Mouse (Mus musculus) ES-Bruce4 (cell line): ENCODE measurements around the gene Slc35a2. TPM values are rescaled to one million over a fixed set of nuclear protein-coding genes. Genes with fewer than 3 reads are reported as not detected.

Experiments used
- H3K27ac ChIP-seq: 2 replicates; pipeline ENCODE4 v1.5.1; 2012; ENCODE audit warnings: low read length, inconsistent platforms; ENCODE audit not compliant: insufficient read depth
- H3K27me3 ChIP-seq: 2 replicates; pipeline ENCODE4 v1.6.1; 2012; ENCODE audit warnings: mild to moderate bottlenecking, low read length, inconsistent platforms; ENCODE audit not compliant: control insufficient read depth, poor library complexity, insufficient read depth, severe bottlenecking
- H3K36me3 ChIP-seq: 2 replicates; pipeline ENCODE4 v1.6.1; 2012; ENCODE audit warnings: inconsistent platforms, mild to moderate bottlenecking, low read length, moderate library complexity; ENCODE audit not compliant: control insufficient read depth, poor library complexity, insufficient read depth, severe bottlenecking
- H3K4me1 ChIP-seq: one replicate; pipeline ENCODE4 v1.8.1; 2011; ENCODE audit warnings: low read length; ENCODE audit not compliant: control insufficient read depth, insufficient read depth
- H3K4me3 ChIP-seq: 2 replicates; pipeline ENCODE4 v1.5.1; 2011; ENCODE audit warnings: low read depth, mild to moderate bottlenecking, low read length
- H3K9ac ChIP-seq: 2 replicates; pipeline ENCODE4 v1.6.1; 2012; ENCODE audit warnings: low read depth, mild to moderate bottlenecking, inconsistent platforms; ENCODE audit not compliant: poor library complexity, severe bottlenecking
- H3K9me3 ChIP-seq: replicated peaks from 2 replicates; pipeline ENCODE4 v1.6.1; 2012; ENCODE audit warnings: mild to moderate bottlenecking, low read length, inconsistent platforms; ENCODE audit not compliant: control insufficient read depth, poor library complexity, insufficient read depth, severe bottlenecking
- CTCF ChIP-seq: IDR thresholded peaks from one replicate; pipeline ENCODE4 v1.8.1; 2011; ENCODE audit warnings: low read depth, low read length
- EP300 ChIP-seq: IDR thresholded peaks from 2 replicates; pipeline ENCODE4 v1.6.1; 2011; ENCODE audit warnings: low read depth, low read length; ENCODE audit not compliant: insufficient read depth
- POLR2A ChIP-seq: IDR thresholded peaks from one replicate; pipeline ENCODE4 v1.8.1; 2011; ENCODE audit warnings: low read length; ENCODE audit not compliant: insufficient read depth
- polyA plus RNA-seq: library from polyadenylated mRNA; stranded (reverse); fragments of >200 nt; gene quantifications from 2 replicates; pipeline ENCODE4 v1.2.4, GENCODE M21; 2011; ENCODE audit warnings: low read depth; ENCODE audit not compliant: missing spikeins, insufficient read depth, insufficient read length

The Slc35a2 gene
- polyA plus RNA-seq, 1 experiment, result 25.6 TPM

GRCm38 (mm10) chrX:7867141-7867540 is 16.7 kb upstream of the Slc35a2 start:
- no peak for TF ChIP-seq EP300
- no peak for TF ChIP-seq POLR2A
- TF ChIP-seq CTCF, result no peak
- Histone ChIP-seq H3K27me3 (no peaks in the 10 kb centered on the region), H3K9ac (no peak overlapping the region), H3K27ac (no peak overlapping the region), H3K36me3 (peaks cover 17% of the 10 kb centered on the region), H3K4me1 (no peaks in the 10 kb centered on the region), H3K4me3 (no peak overlapping the region), H3K9me3 (no peaks in the 10 kb centered on the region)

GRCm38 (mm10) chrX:7868506-7868905 is 15.3 kb upstream of the Slc35a2 start:
- TF ChIP-seq POLR2A (no peak), EP300 (no peak), CTCF (no peak)
- Histone ChIP-seq H3K4me3 (no peak overlapping the region), H3K4me1 (no peaks in the 10 kb centered on the region), H3K9me3 (no peaks in the 10 kb centered on the region), H3K36me3 (peaks cover 17% of the 10 kb centered on the region), H3K27me3 (no peaks in the 10 kb centered on the region), H3K27ac (no peak overlapping the region), H3K9ac (no peak overlapping the region)

- no peak for TF ChIP-seq CTCF
- TF ChIP-seq EP300, result no peak
- no peak for TF ChIP-seq POLR2A
Observed at GRCm38 (mm10) chrX:7869826-7870225, 14.0 kb upstream of the Slc35a2 start.

GRCm38 (mm10) chrX:7878007-7878419 is 5.8 kb upstream of the Slc35a2 start, which contains the start of gene Pim2:
TSS of gene Pim2 (plus strand) at chrX:7878262.
- TF ChIP-seq CTCF, result no peak
- Histone ChIP-seq H3K27me3 (no peaks in the 10 kb centered on the region), H3K9me3 (no peaks in the 10 kb centered on the region), H3K4me1 (no peaks in the 10 kb centered on the region), H3K4me3 (peak within 1 kb of the TSS; percentile 78), H3K36me3 (peaks cover 2% of the 10 kb centered on the region; the same call in 1 of the 2 replicates), H3K9ac (peak within 1 kb of the TSS; percentile 55), H3K27ac (no peak within 1 kb of the TSS; the same call in 1 of the 2 replicates)

More at GRCm38 (mm10) chrX:7869826-7870225, 14.0 kb upstream of the Slc35a2 start:
- Histone ChIP-seq H3K4me3 (no peak overlapping the region), H3K9ac (no peak overlapping the region), H3K27ac (no peak overlapping the region), H3K9me3 (no peaks in the 10 kb centered on the region), H3K4me1 (no peaks in the 10 kb centered on the region), H3K36me3 (peaks cover 19% of the 10 kb centered on the region), H3K27me3 (no peaks in the 10 kb centered on the region)

GRCm38 (mm10) chrX:7878495-7878894 is 5.3 kb upstream of the Slc35a2 start:
- no peak overlapping the region for H3K27ac ChIP-seq
- peak overlapping the region; percentile 55 for H3K9ac ChIP-seq

GRCm38 (mm10) chrX:7879819-7880218 is 4.0 kb upstream of the Slc35a2 start:
- no peak for TF ChIP-seq CTCF
- TF ChIP-seq POLR2A, result no peak
- no peak for TF ChIP-seq EP300
- no peaks in the 10 kb centered on the region for H3K9me3 ChIP-seq
- no peaks in the 10 kb centered on the region for H3K27me3 ChIP-seq
- no peak overlapping the region for H3K9ac ChIP-seq
- H3K4me1 ChIP-seq, result no peaks in the 10 kb centered on the region
- H3K4me3 ChIP-seq, result peak overlapping the region; percentile 36
- no peaks in the 10 kb centered on the region for H3K36me3 ChIP-seq
- no peak overlapping the region for H3K27ac ChIP-seq

More at GRCm38 (mm10) chrX:7878495-7878894, 5.3 kb upstream of the Slc35a2 start:
- no peaks in the 10 kb centered on the region for H3K4me1 ChIP-seq
- H3K9me3 ChIP-seq, result no peaks in the 10 kb centered on the region
- no peak for TF ChIP-seq CTCF
- TF ChIP-seq POLR2A, result no peak
- TF ChIP-seq EP300, result no peak
- H3K4me3 ChIP-seq, result peak overlapping the region; percentile 70
- no peaks in the 10 kb centered on the region for H3K27me3 ChIP-seq
- H3K36me3 ChIP-seq, result peaks cover 2% of the 10 kb centered on the region; the same call in 1 of the 2 replicates
